Comparison of ENCODE assay signal across 15 mouse cellular contexts in genomic region chr6:29092904-29093303, GRCm38 (mm10). TPM values are rescaled to one million over a fixed set of nuclear protein-coding genes. Genes with fewer than 3 reads are reported as not detected.
DNase-seq lines count a peak whose midpoint lies in the region; ATAC-seq and TF ChIP-seq lines count a peak whose summit lies in the region.
"Had no signal": no experiment of that assay in that cellular context is flagged by ENCODE, and none has a peak within 500 bp of the region (broad histone marks: within the 10 kb centered on the region; RNA-seq: fewer than 3 reads in every experiment).

No protein-coding gene starts in this region.

- H3K4me3 ChIP-seq in kidney, adult 2 months (ENCODE audit: insufficient read depth, low read depth, low read length), result no peak overlapping the region
- no peak overlapping the region for H3K4me3 ChIP-seq in cortical plate, adult 2 months (ENCODE audit: insufficient read depth, low read length)
- no peak overlapping the region for H3K4me3 ChIP-seq in hindbrain, embryonic 16.5 days (ENCODE audit: low read length)
- H3K4me3 ChIP-seq: hindbrain, embryonic 10.5 days; limb, embryonic 13.5 days; midbrain, embryonic 10.5 days had no signal

- peak; percentile 33 for TF ChIP-seq CTCF in kidney, adult 2 months (conservative IDR thresholded peaks at IDR 0.05; ENCODE audit: insufficient read depth, insufficient read length, low read depth, low read length)
- TF ChIP-seq CTCF in cortical plate, adult 2 months (IDR thresholded peaks at IDR 0.05; ENCODE audit: extremely low read depth, insufficient read depth, low read length), result peak; percentile 26; the same call in 1 of the 2 replicates

- no peak overlapping the region for H3K9ac ChIP-seq in hindbrain, embryonic 16.5 days (ENCODE audit: low read depth, low read length)
- H3K9ac ChIP-seq: limb, embryonic 13.5 days had no signal

- WGBS in kidney, adult 2 months, result 67% methylated on average over 11 of the region's 11 CpGs
- WGBS in hindbrain, embryonic 16.5 days, result 58% methylated on average over 11 of the region's 11 CpGs

- H3K27ac ChIP-seq in kidney, adult 2 months (ENCODE audit: insufficient read depth, low read depth, low read length), result no peak overlapping the region
- no peak overlapping the region for H3K27ac ChIP-seq in cortical plate, adult 2 months (ENCODE audit: insufficient read depth, low read length)
- H3K27ac ChIP-seq in hindbrain, embryonic 16.5 days (ENCODE audit: low read depth, low read length), result no peak overlapping the region
- H3K27ac ChIP-seq: hindbrain, embryonic 10.5 days; limb, embryonic 13.5 days; midbrain, embryonic 10.5 days had no signal

- ATAC-seq in hindbrain, embryonic 16.5 days, result no peak
- ATAC-seq: forebrain, embryonic 16.5 days had no signal

- H3K4me2 ChIP-seq in hindbrain, embryonic 16.5 days (ENCODE audit: low read length), result no peak overlapping the region
- H3K4me2 ChIP-seq: limb, embryonic 13.5 days had no signal

- TF ChIP-seq POLR2A in kidney, adult 2 months (IDR thresholded peaks at IDR 0.05; ENCODE audit: low read depth, low read length), result no peak
- TF ChIP-seq POLR2A in cortical plate, adult 2 months (IDR thresholded peaks at IDR 0.05; ENCODE audit: extremely low read depth, insufficient read depth, low read length), result no peak

- H3K9me3 ChIP-seq in hindbrain, embryonic 16.5 days (ENCODE audit: control insufficient read depth, low read length), result peaks cover 13% of the 10 kb centered on the region

- DNase-seq in embryo, embryonic 10 days (ENCODE audit: low spot score), result peak; percentile 32
- DNase-seq in embryo, embryonic 9.5 days (ENCODE audit: extremely low spot score), result no peak
- DNase-seq in kidney, adult 2 months, result no peak
- no peak for DNase-seq in kidney, postnatal 14 days
- DNase-seq in ovary, postnatal 36 days (ENCODE audit: low spot score), result peak; percentile 20
- DNase-seq in ovary, postnatal 14 days (ENCODE audit: low spot score), result no peak
- DNase-seq: kidney, adult 9 months; lung, postnatal 10 days had no signal

- no peaks in the 10 kb centered on the region for H3K36me3 ChIP-seq in kidney, adult 2 months (ENCODE audit: control insufficient read depth, insufficient read depth, low read length)
- no peaks in the 10 kb centered on the region for H3K36me3 ChIP-seq in hindbrain, embryonic 16.5 days (ENCODE audit: control insufficient read depth, insufficient read depth, low read length)
- H3K36me3 ChIP-seq: hindbrain, embryonic 10.5 days; limb, embryonic 13.5 days; midbrain, embryonic 10.5 days had no signal

- H3K27me3 ChIP-seq in kidney, adult 2 months (replicated peaks; ENCODE audit: control insufficient read depth, insufficient read depth, low read length), result no peaks in the 10 kb centered on the region
- H3K27me3 ChIP-seq in hindbrain, embryonic 16.5 days (replicated peaks; ENCODE audit: control insufficient read depth, insufficient read depth, low read length), result no peaks in the 10 kb centered on the region
- H3K27me3 ChIP-seq: limb, embryonic 13.5 days had no signal

- no peaks in the 10 kb centered on the region for H3K4me1 ChIP-seq in kidney, adult 2 months (ENCODE audit: control insufficient read depth, insufficient read depth, low read length)
- no peaks in the 10 kb centered on the region for H3K4me1 ChIP-seq in cortical plate, adult 2 months (ENCODE audit: control insufficient read depth, insufficient read depth, low read length)
- no peaks in the 10 kb centered on the region for H3K4me1 ChIP-seq in hindbrain, embryonic 16.5 days (ENCODE audit: control insufficient read depth, insufficient read depth, low read depth, low read length)
- H3K4me1 ChIP-seq: hindbrain, embryonic 10.5 days; midbrain, embryonic 10.5 days had no signal

RNA-seq across cellular contexts. Expression of gene Lep, which starts 32.9 kb away (rescaled TPM):
- 1.4 and 2.6 TPM in 2 replicates for polyA plus RNA-seq in kidney, adult 2 months (2012; rRNA removed)
- polyA plus RNA-seq in cortical plate, adult 2 months (2012; rRNA removed), result not detected in 2 replicates
- polyA plus RNA-seq in hindbrain, embryonic 16.5 days (2015; fragmentation: Nextera tagmentation; extraction: Ambion mirVana), result not detected in 2 replicates
- polyA plus RNA-seq: C2C12; forebrain, embryonic 16.5 days; hindbrain, embryonic 10.5 days; limb, embryonic 13.5 days; midbrain, embryonic 10.5 days had no signal

Comparison
In these comparisons a context has a peak if more than half of its experiments do, and no peak if none do; other contexts are left out.
1. DNase-seq: peak in embryo, embryonic 10 days (single experiment) and ovary, postnatal 36 days (single experiment); none in embryo, embryonic 9.5 days (single experiment), kidney, adult 2 months (single experiment), kidney, postnatal 14 days (single experiment) and ovary, postnatal 14 days (single experiment).